Mouse (Mus musculus) MEL (cell line): ENCODE data around the gene Abcb11. TPM values are rescaled to one million over a fixed set of nuclear protein-coding genes. Genes with fewer than 3 reads are reported as not detected.

ENCODE experiments used
- DNase-seq: peaks from one replicate; pipeline ENCODE4 v3.0.0; 2011; ENCODE audit warnings: low read depth, low spot score
- H3K27ac ChIP-seq: 2 replicates; pipeline ENCODE4 v1.5.1; 2012; ENCODE audit warnings: low read depth, mild to moderate bottlenecking, control low read depth, low read length, moderate library complexity; ENCODE audit not compliant: control insufficient read depth
- H3K27me3 ChIP-seq, 2 experiments: fragments of 150-350 bp in 1 of 2; sonication (generic) in 1 of 2; 2 replicates each; pipeline ENCODE4 v1.6.1; 2012; ENCODE audit warnings: low read length in 2 of 2, mild to moderate bottlenecking in 2 of 2, improper control_type of control experiment in 1 of 2, moderate library complexity in 1 of 2; ENCODE audit not compliant: insufficient read depth in 2 of 2, control insufficient read depth in 1 of 2
- H3K36me3 ChIP-seq, 2 experiments: 2 replicates each; pipeline ENCODE4 v1.6.1; 2012 to 2014; ENCODE audit warnings: low read length in 2 of 2, improper control_type of control experiment in 1 of 2, inconsistent platforms in 1 of 2, mild to moderate bottlenecking in 1 of 2; ENCODE audit not compliant: insufficient read depth in 2 of 2, control insufficient read depth in 1 of 2
- H3K4me1 ChIP-seq, 2 experiments: fragments of 150-350 bp in 1 of 2; sonication (generic) in 1 of 2; 2 replicates each; pipeline ENCODE4 v1.6.1; 2012; ENCODE audit warnings: low read length in 2 of 2, improper control_type of control experiment in 1 of 2, mild to moderate bottlenecking in 1 of 2; ENCODE audit not compliant: insufficient read depth in 2 of 2, control insufficient read depth in 1 of 2
- H3K4me3 ChIP-seq, 2 experiments: fragments of 150-350 bp in 1 of 2; sonication (generic) in 1 of 2; 2 replicates each; pipeline ENCODE4 v1.5.1; 2012; ENCODE audit warnings: low read depth in 2 of 2, low read length in 2 of 2, mild to moderate bottlenecking in 2 of 2, moderate library complexity in 2 of 2, control low read depth in 1 of 2, improper control_type of control experiment in 1 of 2; ENCODE audit not compliant: control insufficient read depth in 1 of 2, insufficient read depth in 1 of 2
- H3K79me2 ChIP-seq: 2 replicates; pipeline ENCODE4 v1.6.1; 2012; ENCODE audit warnings: mild to moderate bottlenecking, low read length, moderate library complexity; ENCODE audit not compliant: control insufficient read depth, poor library complexity, insufficient read depth
- H3K9ac ChIP-seq: 2 replicates; pipeline ENCODE4 v1.6.1; 2012; ENCODE audit warnings: low read depth, mild to moderate bottlenecking, control low read depth, low read length, moderate library complexity; ENCODE audit not compliant: control insufficient read depth, poor library complexity, severe bottlenecking
- H3K9me3 ChIP-seq: fragments of 150-350 bp; sonication (generic); replicated peaks from 2 replicates; pipeline ENCODE4 v1.6.1; 2012; ENCODE audit warnings: mild to moderate bottlenecking, low read length, improper control_type of control experiment, moderate library complexity; ENCODE audit not compliant: insufficient read depth
- BHLHE40 ChIP-seq: IDR thresholded peaks from 2 replicates; pipeline ENCODE4 v1.6.1; 2012; ENCODE audit warnings: low read depth, mild to moderate bottlenecking, inconsistent platforms, low read length, improper control_type of control experiment, borderline replicate concordance
- CHD2 ChIP-seq: IDR thresholded peaks from 2 replicates; pipeline ENCODE4 v1.6.1; 2011; ENCODE audit warnings: low read length, improper control_type of control experiment
- CTCF ChIP-seq, 3 experiments: IDR thresholded peaks in 2 of 3; conservative IDR thresholded peaks in 1 of 3; 2 replicates each; pipeline ENCODE4 v1.5.1; 2011 to 2012; ENCODE audit warnings: low read length in 3 of 3, low read depth in 2 of 3, mild to moderate bottlenecking in 2 of 3, improper control_type of control experiment in 1 of 3, inconsistent platforms in 1 of 3, mixed read lengths in 1 of 3, moderate library complexity in 1 of 3; ENCODE audit not compliant: control insufficient read depth in 1 of 3, insufficient read depth in 1 of 3, poor library complexity in 1 of 3, severe bottlenecking in 1 of 3
- E2F4 ChIP-seq: IDR thresholded peaks from 2 replicates; pipeline ENCODE4 v1.6.1; 2011; ENCODE audit warnings: low read depth, low read length, improper control_type of control experiment, borderline replicate concordance
- EP300 ChIP-seq, 2 experiments: IDR thresholded peaks; 2 replicates each; pipeline ENCODE4 v1.6.1; 2011; ENCODE audit warnings: improper control_type of control experiment in 2 of 2, low read length in 2 of 2, low read depth in 1 of 2, mild to moderate bottlenecking in 1 of 2
- ETS1 ChIP-seq: IDR thresholded peaks from 2 replicates; pipeline ENCODE4 v1.6.1; 2012; ENCODE audit warnings: low read depth, mild to moderate bottlenecking, inconsistent platforms, low read length, improper control_type of control experiment, moderate library complexity
- HCFC1 ChIP-seq: IDR thresholded peaks from 2 replicates; pipeline ENCODE4 v1.6.1; 2012; ENCODE audit warnings: low read depth, mild to moderate bottlenecking, inconsistent platforms, low read length, improper control_type of control experiment, moderate library complexity
- JUND ChIP-seq: IDR thresholded peaks from 2 replicates; pipeline ENCODE4 v1.6.1; 2011; ENCODE audit warnings: low read depth, mild to moderate bottlenecking, improper control_type of control experiment, low read length
- MAFK ChIP-seq: IDR thresholded peaks from 2 replicates; pipeline ENCODE4 v1.6.1; 2011; ENCODE audit warnings: low read depth, mild to moderate bottlenecking, low read length, improper control_type of control experiment, borderline replicate concordance
- MEF2A ChIP-seq: IDR thresholded peaks from 2 replicates; pipeline ENCODE4 v1.6.1; 2014; ENCODE audit warnings: low read depth, mild to moderate bottlenecking, inconsistent platforms, low read length, improper control_type of control experiment; ENCODE audit not compliant: poor library complexity, insufficient replicate concordance, severe bottlenecking; ENCODE audit errors: extremely low read depth
- MYB ChIP-seq: IDR thresholded peaks from 2 replicates; pipeline ENCODE4 v1.6.1; 2011; ENCODE audit warnings: mild to moderate bottlenecking, low read depth, low read length, improper control_type of control experiment
- MYC ChIP-seq: IDR thresholded peaks from 2 replicates; pipeline ENCODE4 v1.6.1; 2011; ENCODE audit warnings: low read depth, mild to moderate bottlenecking, low read length, improper control_type of control experiment, moderate library complexity
- NELFE ChIP-seq: IDR thresholded peaks from 2 replicates; pipeline ENCODE4 v1.6.1; 2011; ENCODE audit warnings: low read depth, low read length, improper control_type of control experiment
- NRF1 ChIP-seq: IDR thresholded peaks from 2 replicates; pipeline ENCODE4 v1.6.1; 2014; ENCODE audit warnings: low read depth, mild to moderate bottlenecking, inconsistent platforms, low read length, improper control_type of control experiment, moderate library complexity; ENCODE audit not compliant: poor library complexity, insufficient read depth, severe bottlenecking
- POLR2A ChIP-seq, 2 experiments: IDR thresholded peaks; 2 replicates each; pipeline ENCODE4 v1.6.1; 2011 to 2012; ENCODE audit warnings: low read length in 2 of 2, mild to moderate bottlenecking in 2 of 2, control low read depth in 1 of 2, improper control_type of control experiment in 1 of 2, low read depth in 1 of 2, moderate library complexity in 1 of 2; ENCODE audit not compliant: control insufficient read depth in 1 of 2, insufficient read depth in 1 of 2, poor library complexity in 1 of 2
- POLR2AphosphoS2 ChIP-seq: IDR thresholded peaks from 2 replicates; pipeline ENCODE4 v1.6.1; 2011; ENCODE audit warnings: low read length, improper control_type of control experiment
- POLR2AphosphoS5 ChIP-seq: IDR thresholded peaks from 2 replicates; pipeline ENCODE4 v1.6.1; 2012; ENCODE audit warnings: low read depth, borderline replicate concordance, mild to moderate bottlenecking, inconsistent platforms, low read length, moderate library complexity, mixed read lengths
- RAD21 ChIP-seq: IDR thresholded peaks from 2 replicates; pipeline ENCODE4 v1.6.1; 2011; ENCODE audit warnings: mild to moderate bottlenecking, low read depth, low read length, improper control_type of control experiment
- RCOR1 ChIP-seq: IDR thresholded peaks from 2 replicates; pipeline ENCODE4 v1.6.1; 2012; ENCODE audit warnings: low read depth, mild to moderate bottlenecking, inconsistent platforms, low read length, improper control_type of control experiment
- SIN3A ChIP-seq: IDR thresholded peaks from 2 replicates; pipeline ENCODE4 v1.6.1; 2012; ENCODE audit warnings: low read length, improper control_type of control experiment, inconsistent platforms
- SMC3 ChIP-seq: IDR thresholded peaks from 2 replicates; pipeline ENCODE4 v1.6.1; 2011; ENCODE audit warnings: low read depth, low read length, improper control_type of control experiment
- TAL1 ChIP-seq: IDR thresholded peaks from 2 replicates; pipeline ENCODE4 v1.6.1; 2012; ENCODE audit warnings: mild to moderate bottlenecking, inconsistent platforms, low read length, moderate library complexity, mixed read lengths
- UBTF ChIP-seq: IDR thresholded peaks from 2 replicates; pipeline ENCODE4 v1.6.1; 2012; ENCODE audit warnings: low read depth, mild to moderate bottlenecking, inconsistent platforms, low read length, improper control_type of control experiment, moderate library complexity, borderline replicate concordance; ENCODE audit not compliant: insufficient read depth
- USF1 ChIP-seq: IDR thresholded peaks from 2 replicates; pipeline ENCODE4 v1.6.1; 2014; ENCODE audit warnings: low read depth, mild to moderate bottlenecking, inconsistent platforms, low read length, improper control_type of control experiment, moderate library complexity
- USF2 ChIP-seq, 2 experiments: IDR thresholded peaks; 2 replicates each; pipeline ENCODE4 v1.6.1; 2011 to 2012; ENCODE audit warnings: improper control_type of control experiment in 2 of 2, low read length in 2 of 2, borderline replicate concordance in 1 of 2, inconsistent platforms in 1 of 2, low read depth in 1 of 2, mild to moderate bottlenecking in 1 of 2; ENCODE audit not compliant: insufficient read depth in 1 of 2
- ZMIZ1 ChIP-seq: IDR thresholded peaks from 2 replicates; pipeline ENCODE4 v1.6.1; 2012; ENCODE audit warnings: low read depth, mild to moderate bottlenecking, inconsistent platforms, low read length, improper control_type of control experiment, moderate library complexity
- ZNF384 ChIP-seq: IDR thresholded peaks from 2 replicates; pipeline ENCODE4 v1.6.1; 2012; ENCODE audit warnings: low read depth, mild to moderate bottlenecking, inconsistent platforms, low read length, improper control_type of control experiment
- polyA plus RNA-seq, 2 experiments: library from polyadenylated mRNA; stranded (reverse) in 1 of 2; unstranded in 1 of 2; fragments of >175 nt in 1 of 2; fragments of >200 nt in 1 of 2; gene quantifications; 2 replicates each; pipeline versions ENCODE4 v1.2.1 to v1.2.4; 2012; ENCODE audit warnings: low replicate concordance in 2 of 2, low read depth in 1 of 2; ENCODE audit not compliant: insufficient read length in 2 of 2, insufficient read depth in 1 of 2, missing spikeins in 1 of 2
- total RNA-seq: library from RNA; depleted of rRNA; stranded (reverse); fragments of 300-350 nt; gene quantifications from 2 replicates; pipeline ENCODE4 v1.2.3, GENCODE M21; 2012

The Abcb11 gene
- total and polyA plus RNA-seq, 3 experiments: not detected

DNA sequence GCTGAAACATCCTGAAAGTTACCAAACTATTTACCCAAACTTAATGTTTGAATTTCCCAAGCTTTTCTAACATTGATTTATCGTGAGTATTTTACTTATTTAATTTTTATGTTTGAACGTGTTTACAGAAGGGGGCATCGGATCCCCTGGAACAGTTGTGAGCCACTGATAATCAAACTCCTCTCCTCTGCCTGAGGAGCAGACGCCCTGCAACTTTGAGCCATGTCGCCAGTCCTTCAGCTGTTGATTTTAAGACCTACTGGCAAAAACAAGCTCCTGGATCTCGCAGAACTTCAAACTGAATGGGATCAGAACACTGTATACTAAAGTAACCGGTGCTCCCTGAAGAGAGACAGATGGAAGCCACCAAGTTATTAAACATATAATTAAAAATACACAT is 135.9 kb downstream of the Abcb11 start:
- peaks cover 5% of the 10 kb centered on the region; the same call in 1 of the 2 replicates for H3K79me2 ChIP-seq
- DNase-seq: peak; percentile 71
- no peaks in the 10 kb centered on the region for H3K27me3 ChIP-seq
- no peaks in the 10 kb centered on the region for H3K9me3 ChIP-seq
- H3K27ac ChIP-seq: peak overlapping the region; percentile 34; the same call in 1 of the 2 replicates
- 0 out of 4 replicates have a peak, but pooled peaks cover 0 to 2% of the 10 kb centered on the region in 2 experiments for H3K4me1 ChIP-seq
- H3K36me3 ChIP-seq: peaks cover 5 to 6% of the 10 kb centered on the region in 2 experiments; a peak in 3 of 4 replicates
- peak overlapping the region; percentile 62 for H3K9ac ChIP-seq
- no peak for TF ChIP-seq POLR2AphosphoS5
- no peak for TF ChIP-seq TAL1
- no peak for TF ChIP-seq RAD21
- no peak for TF ChIP-seq USF2 (IDR thresholded peaks at IDR 0.05; ENCODE audit: borderline replicate concordance in 1 of 2, insufficient read depth in 1 of 2, low read depth in 1 of 2, low read length in 2 of 2)
- no peak for TF ChIP-seq MYB
- TF ChIP-seq MAFK: no peak
- TF ChIP-seq MYC: no peak
- no peak for TF ChIP-seq POLR2A (IDR thresholded peaks at IDR 0.05; ENCODE audit: control insufficient read depth in 1 of 2, insufficient read depth in 1 of 2, low read depth in 1 of 2, low read length in 2 of 2, poor library complexity in 1 of 2)
- no peak for TF ChIP-seq POLR2AphosphoS2
- no peak for TF ChIP-seq HCFC1
- TF ChIP-seq JUND: no peak
- TF ChIP-seq NELFE: no peak
- no peak for TF ChIP-seq NRF1
- TF ChIP-seq MEF2A: no peak
- no peak for TF ChIP-seq ZMIZ1
- TF ChIP-seq, all 39 proteins: peak for 0
- peak overlapping the region; percentile 69 to 80 for H3K4me3 ChIP-seq

DNA sequence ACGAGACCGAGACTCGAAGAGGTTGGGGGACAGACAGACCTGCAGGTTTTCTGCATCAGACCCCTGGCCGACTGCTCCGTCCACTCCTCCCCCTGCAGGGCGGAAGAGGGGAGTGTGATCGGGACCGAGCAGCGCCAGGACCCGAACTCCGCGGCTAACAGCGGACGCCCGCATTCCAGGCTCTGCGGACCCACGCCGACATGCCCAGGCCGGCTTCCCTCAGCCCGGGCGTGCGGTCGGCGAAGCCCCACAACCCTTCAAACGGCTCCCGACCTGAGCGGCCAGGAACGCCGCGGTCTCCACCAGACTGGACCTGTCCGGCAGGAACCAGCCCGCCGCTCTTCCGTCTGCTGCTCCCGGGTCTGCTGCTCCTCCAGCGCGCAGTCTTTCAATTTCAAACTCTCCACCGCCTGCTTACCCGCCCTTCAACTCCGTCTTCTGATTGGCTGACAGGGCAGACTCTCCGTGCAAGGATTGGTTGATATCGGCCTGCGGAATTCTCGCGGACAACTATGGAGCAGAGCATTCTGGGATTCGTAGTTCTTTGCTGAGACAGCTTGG is 136.5 kb downstream of the Abcb11 start, which contains the start of gene Spc25:
Gene Spc25 (minus strand): TSS at position 404 of the 561 bp plus-strand sequence.
- Histone ChIP-seq H3K9ac (peak within 1 kb of the TSS; percentile 90), H3K27ac (peak within 1 kb of the TSS; percentile 34), H3K9me3 (no peaks in the 10 kb centered on the region), H3K36me3 (peaks cover 5 to 6% of the 10 kb centered on the region in 2 experiments; a peak in 3 of 4 replicates), H3K27me3 (no peaks in the 10 kb centered on the region), H3K79me2 (peaks cover 5% of the 10 kb centered on the region; the same call in 1 of the 2 replicates), H3K4me1 (0 out of 4 replicates have a peak, but pooled peaks cover 0 to 2% of the 10 kb centered on the region in 2 experiments), H3K4me3 (peak within 1 kb of the TSS; percentile 69 to 80)
- DNase-seq: peak; percentile 97
- TF ChIP-seq EP300 (IDR thresholded peaks at IDR 0.05; ENCODE audit: low read depth in 1 of 2, low read length in 2 of 2): no peak
- no peak for TF ChIP-seq CTCF (IDR thresholded peaks at IDR 0.05 in 2 of 3, conservative IDR thresholded peaks at IDR 0.05 in 1 of 3; ENCODE audit: control insufficient read depth in 1 of 3, insufficient read depth in 1 of 3, low read depth in 2 of 3, low read length in 3 of 3, poor library complexity in 1 of 3, severe bottlenecking in 1 of 3)
- TF ChIP-seq POLR2A (IDR thresholded peaks at IDR 0.05; ENCODE audit: control insufficient read depth in 1 of 2, insufficient read depth in 1 of 2, low read depth in 1 of 2, low read length in 2 of 2, poor library complexity in 1 of 2): peak; percentile 71 to 91; a peak in 3 of 4 replicates
- no peak for TF ChIP-seq SMC3
- no peak for TF ChIP-seq USF2 (IDR thresholded peaks at IDR 0.05; ENCODE audit: borderline replicate concordance in 1 of 2, insufficient read depth in 1 of 2, low read depth in 1 of 2, low read length in 2 of 2)
- TF ChIP-seq ETS1: no peak
- peak; percentile 73; the same call in 1 of the 2 replicates for TF ChIP-seq E2F4
- TF ChIP-seq HCFC1: peak; percentile 99
- TF ChIP-seq ZNF384: no peak
- TF ChIP-seq MYC: no peak
- TF ChIP-seq POLR2AphosphoS5: no peak
- no peak for TF ChIP-seq USF1
- no peak for TF ChIP-seq MEF2A
- TF ChIP-seq CHD2: peak; percentile 99
- no peak for TF ChIP-seq BHLHE40
- no peak for TF ChIP-seq MYB
- no peak for TF ChIP-seq RCOR1
- TF ChIP-seq SIN3A: peak; percentile 77
- TF ChIP-seq UBTF: no peak
- peak; percentile 89 for TF ChIP-seq POLR2AphosphoS2
